Mouse (Mus musculus) MEL (cell line): Measurements from ENCODE around the gene Smcp.

Source experiments
- BHLHE40 ChIP-seq: IDR thresholded peaks from 2 replicates; pipeline ENCODE4 v1.6.1; 2012; ENCODE audit warnings: low read depth, mild to moderate bottlenecking, inconsistent platforms, low read length, improper control_type of control experiment, borderline replicate concordance
- CHD1 ChIP-seq: IDR thresholded peaks from 2 replicates; pipeline ENCODE4 v1.6.1; 2012; ENCODE audit warnings: low read depth, mild to moderate bottlenecking, inconsistent platforms, low read length, improper control_type of control experiment
- CTCF ChIP-seq, 3 experiments: IDR thresholded peaks in 2 of 3; conservative IDR thresholded peaks in 1 of 3; 2 replicates each; pipeline ENCODE4 v1.5.1; 2011 to 2012; ENCODE audit warnings: low read length in 3 of 3, low read depth in 2 of 3, mild to moderate bottlenecking in 2 of 3, improper control_type of control experiment in 1 of 3, inconsistent platforms in 1 of 3, mixed read lengths in 1 of 3, moderate library complexity in 1 of 3; ENCODE audit not compliant: control insufficient read depth in 1 of 3, insufficient read depth in 1 of 3, poor library complexity in 1 of 3, severe bottlenecking in 1 of 3
- E2F4 ChIP-seq: IDR thresholded peaks from 2 replicates; pipeline ENCODE4 v1.6.1; 2011; ENCODE audit warnings: low read depth, low read length, improper control_type of control experiment, borderline replicate concordance
- EP300 ChIP-seq, 2 experiments: IDR thresholded peaks; 2 replicates each; pipeline ENCODE4 v1.6.1; 2011; ENCODE audit warnings: improper control_type of control experiment in 2 of 2, low read length in 2 of 2, low read depth in 1 of 2, mild to moderate bottlenecking in 1 of 2
- GATA1 ChIP-seq: IDR thresholded peaks from 2 replicates; pipeline ENCODE4 v1.6.1; 2011; ENCODE audit warnings: low read depth, low read length, improper control_type of control experiment
- JUND ChIP-seq: IDR thresholded peaks from 2 replicates; pipeline ENCODE4 v1.6.1; 2011; ENCODE audit warnings: low read depth, mild to moderate bottlenecking, improper control_type of control experiment, low read length
- KAT2A ChIP-seq: conservative IDR thresholded peaks from 2 replicates; pipeline ENCODE4 v1.6.1; 2012; ENCODE audit warnings: low read depth, low read length, improper control_type of control experiment, inconsistent platforms
- MEF2A ChIP-seq: IDR thresholded peaks from 2 replicates; pipeline ENCODE4 v1.6.1; 2014; ENCODE audit warnings: low read depth, mild to moderate bottlenecking, inconsistent platforms, low read length, improper control_type of control experiment; ENCODE audit not compliant: poor library complexity, insufficient replicate concordance, severe bottlenecking; ENCODE audit errors: extremely low read depth
- MXI1 ChIP-seq: IDR thresholded peaks from 2 replicates; pipeline ENCODE4 v1.6.1; 2011; ENCODE audit warnings: mild to moderate bottlenecking, low read depth, low read length, improper control_type of control experiment
- POLR2A ChIP-seq, 2 experiments: IDR thresholded peaks; 2 replicates each; pipeline ENCODE4 v1.6.1; 2011 to 2012; ENCODE audit warnings: low read length in 2 of 2, mild to moderate bottlenecking in 2 of 2, control low read depth in 1 of 2, improper control_type of control experiment in 1 of 2, low read depth in 1 of 2, moderate library complexity in 1 of 2; ENCODE audit not compliant: control insufficient read depth in 1 of 2, insufficient read depth in 1 of 2, poor library complexity in 1 of 2
- POLR2AphosphoS2 ChIP-seq: IDR thresholded peaks from 2 replicates; pipeline ENCODE4 v1.6.1; 2011; ENCODE audit warnings: low read length, improper control_type of control experiment
- TBP ChIP-seq: IDR thresholded peaks from 2 replicates; pipeline ENCODE4 v1.8.0; 2011; ENCODE audit warnings: low read depth, low read length, improper control_type of control experiment
- TCF12 ChIP-seq: IDR thresholded peaks from 2 replicates; pipeline ENCODE4 v1.6.1; 2014; ENCODE audit warnings: low read depth, mild to moderate bottlenecking, inconsistent platforms, low read length, improper control_type of control experiment, moderate library complexity

GRCm38 (mm10) chr3:92579508-92579907 lies 9.3 kb downstream of the Smcp start:
- TF ChIP-seq GATA1 (no peak), CTCF (IDR thresholded peaks at IDR 0.05 in 2 of 3, conservative IDR thresholded peaks at IDR 0.05 in 1 of 3; ENCODE audit: control insufficient read depth in 1 of 3, insufficient read depth in 1 of 3, low read depth in 2 of 3, low read length in 3 of 3, poor library complexity in 1 of 3, severe bottlenecking in 1 of 3) (no peak), EP300 (IDR thresholded peaks at IDR 0.05; ENCODE audit: low read depth in 1 of 2, low read length in 2 of 2) (no peak), BHLHE40 (no peak), MEF2A (no peak), POLR2A (IDR thresholded peaks at IDR 0.05; ENCODE audit: control insufficient read depth in 1 of 2, insufficient read depth in 1 of 2, low read depth in 1 of 2, low read length in 2 of 2, poor library complexity in 1 of 2) (no peak), TCF12 (no peak), E2F4 (no peak), POLR2AphosphoS2 (no peak), KAT2A (no peak), MXI1 (no peak), JUND (no peak), CHD1 (no peak), TBP (no peak)
